Mouse (Mus musculus) small intestine, adult 2 months (tissue): ENCODE measurements at regions not wholly inside any gene's neighbourhood (a gene's known extent, or its start where the extent isn't known, plus 50 kb on each side); places are given as distances from the start of the nearest gene placed in this dataset.

ENCODE experiments used
- CTCF ChIP-seq: fragments of 200-500 bp; IDR thresholded peaks from 2 replicates; pipeline ENCODE4 v1.5.1; 2012; ENCODE audit warnings: low read depth, mild to moderate bottlenecking, control low read depth, inconsistent platforms, low read length, moderate library complexity, mixed read lengths; ENCODE audit not compliant: insufficient replicate concordance, insufficient read length; ENCODE audit errors: extremely low read depth
- POLR2A ChIP-seq: fragments of 200-500 bp; IDR thresholded peaks from 2 replicates; pipeline ENCODE4 v1.6.1; 2012; ENCODE audit warnings: low read depth, mild to moderate bottlenecking, control low read depth, inconsistent platforms, low read length, moderate library complexity

DNA sequence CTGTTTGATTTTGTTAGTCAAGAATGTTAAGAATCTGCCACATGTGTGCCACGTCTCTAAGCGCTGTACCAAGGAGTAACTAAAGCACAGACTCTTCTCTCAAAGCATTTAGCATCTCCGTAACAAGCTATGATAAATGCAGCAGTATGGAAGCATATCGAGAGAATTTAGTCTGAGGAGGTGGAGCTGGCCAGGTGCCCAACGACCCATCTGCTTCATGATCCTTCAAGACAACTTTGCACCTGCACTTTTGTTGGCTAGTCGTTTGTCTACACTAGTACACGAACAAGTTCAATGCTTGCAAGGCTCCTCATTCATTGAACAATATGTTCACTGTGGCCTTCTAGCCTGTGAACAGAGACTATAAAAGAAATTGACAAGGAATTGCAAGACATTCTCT, 257.8 kb upstream of the Bmp2 start:
- TF ChIP-seq CTCF (no peak), POLR2A (no peak)
